Mouse (Mus musculus): ENCODE results near the gene Zfp385c. TPM values are rescaled to one million over a fixed set of nuclear protein-coding genes. Genes with fewer than 3 reads are reported as not detected.

Zfp385c gene
- total and polyA plus RNA-seq, 3 experiments = 0.12 to 0.15 TPM; not detected in 1

- peak; percentile 76; the same call in 1 of the 2 replicates for TF ChIP-seq ZKSCAN1 (IDR thresholded peaks at IDR 0.05; ENCODE audit: low read depth, low read length)
- no peak for TF ChIP-seq MAFK (IDR thresholded peaks at IDR 0.05; ENCODE audit: borderline replicate concordance, low read depth, low read length)
- no peak for TF ChIP-seq MYB (IDR thresholded peaks at IDR 0.05; ENCODE audit: low read depth, low read length)
- TF ChIP-seq TBP (IDR thresholded peaks at IDR 0.05; ENCODE audit: low read depth, low read length) = 0 out of 2 replicates have a peak, but pooled peaks have one; percentile 18
- TF ChIP-seq ZMIZ1 (IDR thresholded peaks at IDR 0.05; ENCODE audit: low read depth, low read length) = 0 out of 2 replicates have a peak, but pooled peaks have one; percentile 24
- no peak for TF ChIP-seq E2F4 (IDR thresholded peaks at IDR 0.05; ENCODE audit: borderline replicate concordance, low read depth, low read length)
- peak; percentile 51 for TF ChIP-seq CHD2 (IDR thresholded peaks at IDR 0.05; ENCODE audit: low read length)
- no peak for TF ChIP-seq MEF2A (IDR thresholded peaks at IDR 0.05; ENCODE audit: extremely low read depth, insufficient replicate concordance, low read depth, low read length, poor library complexity, severe bottlenecking)
- TF ChIP-seq ZNF384 (IDR thresholded peaks at IDR 0.05; ENCODE audit: low read depth, low read length) = peak; percentile 99
These were observed 11.7 kb upstream of the Zfp385c start, which contains the start of gene Dhx58 (continued) for GRCm38 (mm10) chr11:100703851-100704531.

GRCm38 (mm10) chr11:100703366-100703765, 11.1 kb upstream of the Zfp385c start:
- 0 out of 2 replicates have a peak overlapping the region, but pooled peaks have one; percentile 63 for H3K27ac ChIP-seq (ENCODE audit: control insufficient read depth, low read depth, low read length)
- H3K9ac ChIP-seq (ENCODE audit: control insufficient read depth, low read depth, low read length, poor library complexity, severe bottlenecking) = peak overlapping the region; percentile 74
- H3K9me3 ChIP-seq (replicated peaks; ENCODE audit: insufficient read depth, low read length) = no peaks in the 10 kb centered on the region
- H3K27me3 ChIP-seq (ENCODE audit: control insufficient read depth in 1 of 2, insufficient read depth in 2 of 2, low read length in 2 of 2) = no peaks in the 10 kb centered on the region
- H3K36me3 ChIP-seq (ENCODE audit: control insufficient read depth in 1 of 2, insufficient read depth in 2 of 2, low read length in 2 of 2) = peaks cover 0 to 12% of the 10 kb centered on the region in 2 experiments; a peak in 3 of 4 replicates
- TF ChIP-seq RCOR1 (IDR thresholded peaks at IDR 0.05; ENCODE audit: low read depth, low read length) (peak; percentile 18; the same call in 1 of the 2 replicates), SMC3 (IDR thresholded peaks at IDR 0.05; ENCODE audit: low read depth, low read length) (0 out of 2 replicates have a peak, but pooled peaks have one; percentile 7), EP300 (IDR thresholded peaks at IDR 0.05; ENCODE audit: low read depth in 1 of 2, low read length in 2 of 2) (no peak)
- H3K4me3 ChIP-seq (ENCODE audit: control insufficient read depth in 1 of 2, insufficient read depth in 1 of 2, low read depth in 2 of 2, low read length in 2 of 2) = peak overlapping the region; percentile 73 to 92
- H3K79me2 ChIP-seq (ENCODE audit: control insufficient read depth, insufficient read depth, low read length, poor library complexity) = no peaks in the 10 kb centered on the region
- peak; percentile 56 for DNase-seq (ENCODE audit: low read depth, low spot score)
- peaks cover 3 to 7% of the 10 kb centered on the region in 2 experiments; a peak in 3 of 4 replicates for H3K4me1 ChIP-seq (ENCODE audit: control insufficient read depth in 1 of 2, insufficient read depth in 2 of 2, low read length in 2 of 2)

- peak overlapping the region; percentile 63 for H3K27ac ChIP-seq (ENCODE audit: control insufficient read depth, low read depth, low read length)
- H3K79me2 ChIP-seq (ENCODE audit: control insufficient read depth, insufficient read depth, low read length, poor library complexity) = no peaks in the 10 kb centered on the region
- H3K9me3 ChIP-seq (replicated peaks; ENCODE audit: insufficient read depth, low read length) = no peaks in the 10 kb centered on the region
- peak overlapping the region; percentile 73 to 92 for H3K4me3 ChIP-seq (ENCODE audit: control insufficient read depth in 1 of 2, insufficient read depth in 1 of 2, low read depth in 2 of 2, low read length in 2 of 2)
- H3K9ac ChIP-seq (ENCODE audit: control insufficient read depth, low read depth, low read length, poor library complexity, severe bottlenecking) = peak overlapping the region; percentile 74
- DNase-seq (ENCODE audit: low read depth, low spot score) = no peak
- H3K4me1 ChIP-seq (ENCODE audit: control insufficient read depth in 1 of 2, insufficient read depth in 2 of 2, low read length in 2 of 2) = peaks cover 3 to 7% of the 10 kb centered on the region in 2 experiments; a peak in 3 of 4 replicates
- peaks cover 0 to 12% of the 10 kb centered on the region in 2 experiments; a peak in 3 of 4 replicates for H3K36me3 ChIP-seq (ENCODE audit: control insufficient read depth in 1 of 2, insufficient read depth in 2 of 2, low read length in 2 of 2)
- no peaks in the 10 kb centered on the region for H3K27me3 ChIP-seq (ENCODE audit: control insufficient read depth in 1 of 2, insufficient read depth in 2 of 2, low read length in 2 of 2)
- TF ChIP-seq POLR2A (IDR thresholded peaks at IDR 0.05; ENCODE audit: control insufficient read depth in 1 of 2, insufficient read depth in 1 of 2, low read depth in 1 of 2, low read length in 2 of 2, poor library complexity in 1 of 2) (peak in 1 of 2 experiments; percentile 26; a peak in 1 of 4 replicates), TBP (IDR thresholded peaks at IDR 0.05; ENCODE audit: low read depth, low read length) (0 out of 2 replicates have a peak, but pooled peaks have one; percentile 29), MEF2A (IDR thresholded peaks at IDR 0.05; ENCODE audit: extremely low read depth, insufficient replicate concordance, low read depth, low read length, poor library complexity, severe bottlenecking) (no peak), BHLHE40 (IDR thresholded peaks at IDR 0.05; ENCODE audit: borderline replicate concordance, low read depth, low read length) (0 out of 2 replicates have a peak, but pooled peaks have one; percentile 1), GABPA (IDR thresholded peaks at IDR 0.05; ENCODE audit: low read depth, low read length) (no peak)
These were observed 10.7 kb upstream of the Zfp385c start for GRCm38 (mm10) chr11:100702906-100703305.

Measured in MEL (cell line).